Mouse (Mus musculus) liver, adult 2 months (tissue): ENCODE measurements around the gene Mtg1.

Experiments
- CTCF ChIP-seq: fragments of 200-500 bp; IDR thresholded peaks from 2 replicates; pipeline ENCODE4 v1.5.1; 2011; ENCODE audit warnings: low read depth, low read length, control low read depth
- POLR2A ChIP-seq: fragments of 200-500 bp; IDR thresholded peaks from 2 replicates; pipeline ENCODE4 v1.6.1; 2011; ENCODE audit warnings: low read length, control low read depth; ENCODE audit not compliant: insufficient read depth; ENCODE audit errors: extremely low read depth

- TF ChIP-seq POLR2A (no peak), CTCF (no peak)
These were observed 15.9 kb upstream of the Mtg1 start for GRCm38 (mm10) chr7:140121338-140121910.
